Mouse (Mus musculus): ENCODE results near the gene Eif4g3. TPM values are rescaled to one million over a fixed set of nuclear protein-coding genes. Genes with fewer than 3 reads are reported as not detected.

The Eif4g3 gene
- polyA plus RNA-seq, 2 experiments = 5.6 to 15.6 TPM

DNA sequence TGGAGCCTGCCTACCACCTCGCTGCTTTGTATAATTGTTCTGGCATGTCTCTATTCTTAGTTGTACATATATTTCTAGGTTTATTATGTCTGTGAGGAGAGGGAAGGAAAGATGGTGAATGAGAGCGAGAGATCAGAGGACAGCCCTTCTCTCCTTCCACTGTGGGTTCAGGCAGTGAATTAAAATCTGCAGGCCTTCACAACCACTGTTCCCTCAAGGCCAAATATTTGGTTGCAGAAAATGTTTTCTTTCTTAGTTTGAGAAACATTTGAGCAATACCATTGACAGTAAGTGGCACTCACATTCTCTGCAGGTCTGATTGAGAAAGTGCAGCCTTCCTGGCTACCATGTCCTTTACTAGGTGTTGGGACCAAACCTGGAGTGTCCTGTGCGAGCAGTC is 138.9 kb downstream of the Eif4g3 start:
- no peak overlapping the region for H3K27ac ChIP-seq
- no peak overlapping the region for H3K4me3 ChIP-seq (ENCODE audit: insufficient read depth in 1 of 2, low read depth in 2 of 2, low read length in 2 of 2)
- no peak overlapping the region for H3K4me2 ChIP-seq (ENCODE audit: low read depth)
- no peaks in the 10 kb centered on the region for H3K9me3 ChIP-seq (ENCODE audit: control insufficient read depth, low read length)
- H3K27me3 ChIP-seq (ENCODE audit: control insufficient read depth, insufficient read depth, low read length) = no peaks in the 10 kb centered on the region
- no peaks in the 10 kb centered on the region for H3K4me1 ChIP-seq (replicated peaks; ENCODE audit: control insufficient read depth in 2 of 2, insufficient read depth in 2 of 2, low read length in 1 of 2)
- no peaks in the 10 kb centered on the region for H3K36me3 ChIP-seq (replicated peaks; ENCODE audit: control insufficient read depth, insufficient read depth, low read depth)
- ATAC-seq (ENCODE audit: insufficient read depth) (no peak), DNase-seq (ENCODE audit: low read depth in 3 of 3, low spot score in 3 of 3) (no peak)
- TF ChIP-seq CTCF (IDR thresholded peaks at IDR 0.05; ENCODE audit: low read depth) (no peak), EP300 (IDR thresholded peaks at IDR 0.05; ENCODE audit: low read depth) (no peak)
- no peak overlapping the region for H3K9ac ChIP-seq (replicated peaks)
- WGBS (ENCODE audit: insufficient replicate concordance) = 79% methylated on average over 3 of the region's 3 CpGs

DNA sequence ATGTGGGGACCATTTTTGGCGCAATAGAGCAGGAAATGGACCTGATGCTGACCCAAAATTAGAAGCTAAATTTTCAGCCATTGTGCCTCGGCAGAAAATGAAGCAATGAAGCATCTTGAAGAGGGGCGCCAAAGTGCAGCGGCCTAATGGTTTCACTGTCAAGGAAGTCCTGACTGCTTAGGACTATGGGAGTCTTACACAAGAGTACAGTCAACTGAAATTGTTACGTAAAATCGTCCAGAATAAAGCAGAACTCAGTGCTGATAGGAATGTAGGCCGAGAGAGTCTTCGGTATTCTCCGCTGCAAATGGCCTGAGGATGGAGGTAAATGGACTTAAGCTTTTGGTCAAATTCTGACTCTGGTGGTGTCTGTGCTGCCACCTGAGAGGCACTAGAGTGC is 140.5 kb downstream of the Eif4g3 start:
- Histone ChIP-seq H3K9me3 (ENCODE audit: control insufficient read depth, low read length) (no peaks in the 10 kb centered on the region), H3K27ac (no peak overlapping the region), H3K36me3 (replicated peaks; ENCODE audit: control insufficient read depth, insufficient read depth, low read depth) (no peaks in the 10 kb centered on the region), H3K4me1 (replicated peaks; ENCODE audit: control insufficient read depth in 2 of 2, insufficient read depth in 2 of 2, low read length in 1 of 2) (no peaks in the 10 kb centered on the region), H3K4me3 (ENCODE audit: insufficient read depth in 1 of 2, low read depth in 2 of 2, low read length in 2 of 2) (no peak overlapping the region), H3K4me2 (ENCODE audit: low read depth) (no peak overlapping the region), H3K9ac (replicated peaks) (no peak overlapping the region), H3K27me3 (ENCODE audit: control insufficient read depth, insufficient read depth, low read length) (no peaks in the 10 kb centered on the region)
- TF ChIP-seq CTCF (IDR thresholded peaks at IDR 0.05; ENCODE audit: low read depth) (no peak), EP300 (IDR thresholded peaks at IDR 0.05; ENCODE audit: low read depth) (no peak)
- WGBS (ENCODE audit: insufficient replicate concordance) = 79% methylated on average over 9 of the region's 9 CpGs
- ATAC-seq (ENCODE audit: insufficient read depth) (no peak), DNase-seq (ENCODE audit: low read depth in 3 of 3, low spot score in 3 of 3) (no peak)

DNA sequence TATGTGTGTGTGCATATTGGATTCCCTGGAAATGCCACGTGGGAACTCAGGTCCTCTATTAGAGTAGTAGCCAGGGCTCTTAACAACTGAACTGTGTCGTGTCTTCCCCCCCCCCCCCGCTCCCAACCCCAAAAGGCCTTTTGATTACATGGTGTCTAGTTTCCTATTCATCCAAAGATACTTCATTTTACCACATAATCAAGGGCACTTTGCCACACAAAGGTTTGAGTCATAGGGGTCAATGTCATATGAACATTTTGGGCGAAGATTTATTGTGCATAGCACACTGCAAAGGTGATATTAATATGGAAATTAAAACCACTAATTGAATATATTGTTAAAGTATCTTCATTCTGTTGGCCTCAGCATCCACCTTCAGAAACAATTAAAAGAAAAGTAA is 144.5 kb downstream of the Eif4g3 start:
- no peak for DNase-seq (ENCODE audit: low read depth in 3 of 3, low spot score in 3 of 3)
- TF ChIP-seq CTCF (IDR thresholded peaks at IDR 0.05; ENCODE audit: low read depth) (no peak), EP300 (IDR thresholded peaks at IDR 0.05; ENCODE audit: low read depth) (no peak)
- no peak overlapping the region for H3K4me2 ChIP-seq (ENCODE audit: low read depth)
- WGBS (ENCODE audit: insufficient replicate concordance) = 72% methylated on average over 4 of the region's 4 CpGs
- H3K36me3 ChIP-seq (replicated peaks; ENCODE audit: control insufficient read depth, insufficient read depth, low read depth) = no peaks in the 10 kb centered on the region
- no peak overlapping the region for H3K4me3 ChIP-seq (ENCODE audit: insufficient read depth in 1 of 2, low read depth in 2 of 2, low read length in 2 of 2)
- H3K9me3 ChIP-seq (ENCODE audit: control insufficient read depth, low read length) = no peaks in the 10 kb centered on the region
- H3K27me3 ChIP-seq (ENCODE audit: control insufficient read depth, insufficient read depth, low read length) = no peaks in the 10 kb centered on the region
- ATAC-seq (ENCODE audit: insufficient read depth) = no peak
- H3K4me1 ChIP-seq (replicated peaks; ENCODE audit: control insufficient read depth in 2 of 2, insufficient read depth in 2 of 2, low read length in 1 of 2) = no peaks in the 10 kb centered on the region
- H3K9ac ChIP-seq (replicated peaks) = no peak overlapping the region
- no peak overlapping the region for H3K27ac ChIP-seq

DNA sequence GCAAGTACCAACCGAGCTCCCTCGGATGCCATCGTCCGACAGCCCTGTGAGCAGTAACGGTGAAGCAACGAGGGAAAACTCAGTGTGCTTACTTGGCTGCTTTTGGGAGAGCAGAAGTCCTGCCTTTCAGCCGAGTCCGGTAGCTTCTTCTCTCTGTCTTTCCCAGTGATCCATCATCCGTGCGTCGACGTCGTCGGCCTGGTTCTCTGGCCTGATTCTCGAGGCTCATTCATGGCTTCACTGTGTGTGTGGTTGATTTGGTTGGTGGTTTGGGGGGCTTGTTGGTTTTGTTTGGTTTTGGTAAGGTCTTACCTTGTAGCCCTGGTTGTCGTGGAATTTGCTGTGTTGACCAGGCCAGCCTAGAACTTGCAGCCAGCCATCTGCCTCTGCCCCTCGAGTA is 145.0 kb downstream of the Eif4g3 start:
- no peak overlapping the region for H3K4me2 ChIP-seq (ENCODE audit: low read depth)
- H3K9ac ChIP-seq (replicated peaks) = no peak overlapping the region
- H3K9me3 ChIP-seq (ENCODE audit: control insufficient read depth, low read length) = no peaks in the 10 kb centered on the region
- 87% methylated on average over 17 of the region's 17 CpGs for WGBS (ENCODE audit: insufficient replicate concordance)
- no peaks in the 10 kb centered on the region for H3K4me1 ChIP-seq (replicated peaks; ENCODE audit: control insufficient read depth in 2 of 2, insufficient read depth in 2 of 2, low read length in 1 of 2)
- DNase-seq (ENCODE audit: low read depth in 3 of 3, low spot score in 3 of 3) = no peak
- no peak for ATAC-seq (ENCODE audit: insufficient read depth)
- H3K4me3 ChIP-seq (ENCODE audit: insufficient read depth in 1 of 2, low read depth in 2 of 2, low read length in 2 of 2) = no peak overlapping the region
- no peaks in the 10 kb centered on the region for H3K36me3 ChIP-seq (replicated peaks; ENCODE audit: control insufficient read depth, insufficient read depth, low read depth)
- TF ChIP-seq CTCF (IDR thresholded peaks at IDR 0.05; ENCODE audit: low read depth) (no peak), EP300 (IDR thresholded peaks at IDR 0.05; ENCODE audit: low read depth) (no peak)
- no peaks in the 10 kb centered on the region for H3K27me3 ChIP-seq (ENCODE audit: control insufficient read depth, insufficient read depth, low read length)
- no peak overlapping the region for H3K27ac ChIP-seq

DNA sequence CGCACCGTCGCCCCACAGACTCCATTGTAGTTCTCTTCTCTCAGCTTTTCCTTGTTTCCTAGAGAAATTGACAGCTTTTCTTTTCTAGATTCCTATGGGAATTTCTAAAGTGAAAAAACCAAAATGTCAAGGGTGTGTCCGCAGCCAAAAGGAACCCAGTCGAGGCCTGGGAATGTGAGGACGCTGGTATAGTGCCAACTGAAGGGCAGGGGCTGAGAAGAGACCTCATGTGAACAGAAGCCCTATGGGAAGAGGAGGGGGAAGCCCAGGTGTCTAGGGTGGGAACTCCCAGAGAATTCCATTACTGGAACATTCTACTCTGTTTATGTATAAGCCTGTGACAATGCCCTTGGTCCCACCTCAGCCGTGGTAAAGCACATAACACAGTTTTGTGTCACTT is 145.4 kb downstream of the Eif4g3 start:
- DNase-seq (ENCODE audit: low read depth in 3 of 3, low spot score in 3 of 3) = no peak
- 81% methylated on average over 7 of the region's 7 CpGs for WGBS (ENCODE audit: insufficient replicate concordance)
- H3K36me3 ChIP-seq (replicated peaks; ENCODE audit: control insufficient read depth, insufficient read depth, low read depth) = no peaks in the 10 kb centered on the region
- no peak for TF ChIP-seq CTCF (IDR thresholded peaks at IDR 0.05; ENCODE audit: low read depth)
- no peak for TF ChIP-seq EP300 (IDR thresholded peaks at IDR 0.05; ENCODE audit: low read depth)
- no peak overlapping the region for H3K9ac ChIP-seq (replicated peaks)
- H3K27ac ChIP-seq = no peak overlapping the region
- no peak overlapping the region for H3K4me3 ChIP-seq (ENCODE audit: insufficient read depth in 1 of 2, low read depth in 2 of 2, low read length in 2 of 2)
- H3K9me3 ChIP-seq (ENCODE audit: control insufficient read depth, low read length) = no peaks in the 10 kb centered on the region
- no peak for ATAC-seq (ENCODE audit: insufficient read depth)
- no peaks in the 10 kb centered on the region for H3K4me1 ChIP-seq (replicated peaks; ENCODE audit: control insufficient read depth in 2 of 2, insufficient read depth in 2 of 2, low read length in 1 of 2)
- H3K4me2 ChIP-seq (ENCODE audit: low read depth) = no peak overlapping the region
- H3K27me3 ChIP-seq (ENCODE audit: control insufficient read depth, insufficient read depth, low read length) = no peaks in the 10 kb centered on the region
